Mouse (Mus musculus) right cerebral cortex, postnatal 4 days (tissue): Measurements from ENCODE around the gene Tmem240.
A peak's percentile ranks its signal among the peaks of the same experiment; 100 is the strongest.
"Not testable (repeated sequence)": the region's sequence is repeated elsewhere in the genome, so short reads cannot be mapped to it uniquely, and the experiment has no call there.

Source experiments
- DNase-seq: peaks from one replicate; pipeline ENCODE4 v3.0.0-alpha.2; 2022

The Tmem240 gene

DNA sequence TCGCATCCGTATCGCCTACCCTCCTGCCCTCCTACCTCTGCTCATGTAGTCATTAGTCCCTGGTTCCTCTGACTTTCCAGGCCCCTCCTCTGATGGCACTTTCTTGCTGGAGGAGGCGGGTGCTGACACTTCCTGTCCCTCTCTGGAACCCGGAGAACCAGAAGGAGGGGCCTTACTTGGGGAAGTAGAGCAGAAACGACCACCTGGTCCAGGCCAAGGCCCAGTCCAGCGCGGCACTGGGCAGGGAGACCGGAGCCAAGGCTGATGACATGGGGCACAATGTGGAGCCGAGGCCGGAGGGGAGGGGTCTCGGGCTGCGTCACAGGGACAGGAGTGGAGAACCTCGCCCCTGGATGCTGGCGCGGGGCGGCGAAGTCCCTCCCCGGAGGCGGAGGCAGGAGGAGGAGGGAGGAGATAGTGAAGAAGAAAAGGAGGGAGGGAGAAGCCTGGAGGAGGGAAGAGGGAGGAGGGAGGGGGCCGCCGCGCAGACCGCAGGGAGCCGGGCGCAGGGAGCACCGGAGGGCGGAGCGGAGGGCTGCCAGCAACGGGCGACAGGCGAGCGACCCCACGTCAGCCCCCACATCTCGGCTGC lies at the start of gene Tmem240:
Gene Tmem240, plus strand, starts transcription at position 451 of the 592 bp plus-strand sequence.
- DNase-seq: peak; percentile 82

DNA sequence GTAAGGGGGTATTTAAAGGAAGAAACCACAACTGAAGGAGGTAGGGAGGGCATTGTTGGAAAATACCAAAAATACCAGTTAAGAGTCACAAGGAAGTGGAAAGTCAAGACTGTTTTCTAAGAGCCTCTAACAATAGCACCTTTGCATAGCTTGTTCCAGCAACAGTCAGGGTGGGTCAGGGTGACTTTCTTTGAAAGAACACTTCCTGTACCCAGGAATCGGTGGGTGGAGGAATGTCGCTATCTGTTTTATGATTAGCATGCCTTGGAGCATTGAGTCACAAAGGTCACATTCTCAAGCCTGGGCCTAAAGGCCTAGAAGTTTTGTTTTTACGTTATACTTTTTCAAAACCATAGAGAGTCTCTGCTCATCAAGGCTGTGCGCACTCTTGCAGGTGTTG lies 46.8 kb upstream of the Tmem240 start:
- DNase-seq: not testable (repeated sequence)

DNA sequence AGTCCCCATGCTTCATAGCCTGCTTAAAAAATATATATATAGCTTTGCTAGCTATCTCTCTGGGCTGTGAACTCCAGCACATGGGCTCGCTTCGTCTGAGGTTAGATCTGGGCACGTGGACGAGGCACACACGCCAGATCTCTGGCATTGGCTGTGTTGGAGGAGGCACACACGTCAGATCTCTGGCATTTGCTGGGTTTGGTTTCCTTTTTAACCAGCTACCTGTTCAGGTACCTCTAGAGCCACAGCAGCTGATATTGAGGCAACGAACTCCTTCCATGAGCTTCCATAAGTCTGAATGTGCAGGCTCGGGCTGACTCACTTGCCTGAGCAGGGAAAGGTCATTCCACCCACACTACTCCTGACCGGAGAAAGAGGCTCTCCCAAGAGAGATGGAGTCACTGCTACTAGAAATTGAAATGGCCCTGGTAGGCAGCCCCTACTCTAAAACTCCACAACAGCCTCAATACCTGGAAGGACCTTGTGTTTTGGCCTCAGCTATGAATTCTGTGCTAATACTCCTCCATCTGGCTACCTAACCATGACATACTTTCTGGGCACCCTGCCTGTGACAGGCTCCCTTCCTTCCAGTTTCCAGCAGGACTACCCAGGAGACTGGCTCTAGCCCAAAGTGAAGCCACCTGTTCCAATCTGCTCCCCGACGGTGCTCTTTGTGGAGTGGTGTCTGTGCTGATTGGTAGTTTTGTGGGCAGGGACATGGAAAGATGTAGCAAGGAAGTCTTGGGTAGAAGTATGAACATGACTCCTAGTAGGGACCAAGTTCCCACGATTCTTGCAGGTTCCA lies 43.8 kb upstream of the Tmem240 start:
- no peak for DNase-seq

DNA sequence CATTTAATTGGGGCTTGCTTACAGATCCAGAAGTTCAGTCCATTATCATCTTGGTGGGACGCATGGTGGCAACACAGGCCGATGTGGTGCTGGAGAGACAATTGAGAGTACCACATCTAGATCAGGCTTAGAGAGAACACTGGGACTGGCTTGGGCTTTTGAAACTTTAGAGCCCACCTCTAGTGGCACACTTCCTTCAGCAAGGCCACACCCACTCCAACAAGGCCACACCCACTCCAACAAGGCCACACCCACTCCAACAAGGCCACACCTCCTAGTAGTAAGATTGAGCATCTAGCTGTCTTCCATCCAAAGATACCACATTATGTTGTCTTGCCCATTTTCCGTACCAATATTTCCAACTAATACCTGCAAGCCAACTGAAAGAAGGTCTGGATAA lies 42.2 kb upstream of the Tmem240 start:
- DNase-seq: no peak

DNA sequence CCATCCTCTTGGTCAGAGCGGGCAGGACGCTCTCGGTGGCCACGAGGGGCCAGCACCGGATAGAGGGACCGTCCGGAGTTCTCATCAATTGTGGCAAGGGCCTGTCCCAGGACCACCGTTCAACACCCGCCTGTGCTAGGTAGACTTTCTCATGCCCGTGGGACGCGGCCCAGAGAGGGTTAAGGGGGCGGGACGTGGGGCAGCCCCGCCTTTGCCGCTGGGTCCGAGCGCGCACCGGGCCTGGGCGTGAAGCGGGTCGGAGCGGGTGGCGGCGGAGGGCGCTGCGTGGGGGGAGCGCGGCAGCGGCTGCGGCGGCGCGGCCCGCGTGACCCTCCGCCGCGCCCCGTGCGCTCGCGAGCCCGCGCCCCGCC lies 40.5 kb upstream of the Tmem240 start, which contains the start of gene Fndc10:
Gene Fndc10, plus strand, starts transcription at position 232 of the 371 bp plus-strand sequence.
- peak; percentile 77 for DNase-seq

DNA sequence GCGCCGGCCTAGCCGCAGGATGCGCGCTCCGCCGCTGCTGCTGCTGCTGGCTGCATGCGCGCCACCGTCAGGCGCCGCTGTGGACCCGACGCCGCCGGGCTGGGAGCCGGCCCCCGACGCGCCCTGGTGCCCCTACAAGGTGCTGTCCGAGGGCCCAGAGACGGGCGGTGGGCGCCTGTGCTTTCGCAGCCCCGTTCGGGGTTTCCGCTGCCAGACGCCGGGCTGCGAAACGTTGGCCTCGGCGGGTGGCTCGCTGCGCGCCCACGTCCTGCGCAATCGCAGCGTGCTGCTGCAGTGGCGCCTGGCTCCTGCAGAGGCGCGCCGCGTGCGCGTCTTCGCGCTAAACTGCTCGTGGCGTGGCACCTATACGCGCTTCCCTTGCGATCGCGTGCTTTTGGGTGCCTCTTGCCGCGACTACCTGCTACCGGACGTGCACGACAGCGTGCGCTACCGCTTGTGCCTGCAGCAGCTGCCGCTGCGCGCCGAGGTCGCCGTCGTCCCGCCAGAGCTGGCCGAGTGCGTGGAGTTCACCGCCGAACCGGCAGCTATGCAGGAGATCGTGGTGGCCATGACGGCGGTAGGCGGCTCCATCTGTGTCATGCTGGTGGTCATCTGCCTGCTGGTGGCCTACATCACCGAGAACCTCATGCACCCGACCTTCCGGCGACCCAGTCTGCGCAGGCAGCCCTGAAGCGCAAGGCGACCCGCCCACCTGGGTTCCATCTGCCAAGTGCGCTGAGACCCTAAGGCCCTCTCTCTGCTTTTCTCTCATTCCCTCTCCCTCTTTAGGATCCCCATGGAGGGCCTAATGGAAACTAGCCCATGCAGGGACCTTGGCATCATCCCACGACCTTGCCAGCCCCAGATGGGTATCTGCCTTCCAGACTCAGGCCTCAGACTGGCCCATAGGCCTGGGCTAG lies 39.9 kb upstream of the Tmem240 start:
- DNase-seq: peak; percentile 77

DNA sequence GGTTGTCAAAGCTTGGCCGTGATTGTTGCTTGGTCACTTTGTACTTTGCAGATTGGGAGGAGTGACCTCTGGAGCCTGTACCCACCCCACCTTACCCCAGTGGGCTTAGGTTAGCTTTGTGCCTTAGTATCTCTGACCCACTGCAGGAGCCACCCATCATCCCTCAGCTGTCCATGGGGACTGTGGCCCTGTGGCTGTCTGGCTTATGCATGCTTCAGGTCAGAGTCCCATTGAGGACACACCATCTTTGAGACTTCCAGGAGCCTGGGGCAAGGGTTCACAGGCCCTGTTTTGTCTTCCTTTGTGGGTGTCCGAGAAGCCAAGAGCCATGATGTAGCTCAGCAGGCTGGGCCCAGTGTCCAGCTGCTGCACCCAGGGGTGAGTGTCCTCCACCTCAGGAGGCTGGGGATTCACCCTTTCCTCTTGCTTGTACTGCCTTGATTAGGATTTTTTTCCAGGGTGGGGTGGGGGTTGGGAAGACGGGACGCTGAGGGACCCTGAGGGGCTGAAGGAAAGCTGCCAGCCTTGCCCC lies 39.0 kb upstream of the Tmem240 start:
- DNase-seq: no peak

DNA sequence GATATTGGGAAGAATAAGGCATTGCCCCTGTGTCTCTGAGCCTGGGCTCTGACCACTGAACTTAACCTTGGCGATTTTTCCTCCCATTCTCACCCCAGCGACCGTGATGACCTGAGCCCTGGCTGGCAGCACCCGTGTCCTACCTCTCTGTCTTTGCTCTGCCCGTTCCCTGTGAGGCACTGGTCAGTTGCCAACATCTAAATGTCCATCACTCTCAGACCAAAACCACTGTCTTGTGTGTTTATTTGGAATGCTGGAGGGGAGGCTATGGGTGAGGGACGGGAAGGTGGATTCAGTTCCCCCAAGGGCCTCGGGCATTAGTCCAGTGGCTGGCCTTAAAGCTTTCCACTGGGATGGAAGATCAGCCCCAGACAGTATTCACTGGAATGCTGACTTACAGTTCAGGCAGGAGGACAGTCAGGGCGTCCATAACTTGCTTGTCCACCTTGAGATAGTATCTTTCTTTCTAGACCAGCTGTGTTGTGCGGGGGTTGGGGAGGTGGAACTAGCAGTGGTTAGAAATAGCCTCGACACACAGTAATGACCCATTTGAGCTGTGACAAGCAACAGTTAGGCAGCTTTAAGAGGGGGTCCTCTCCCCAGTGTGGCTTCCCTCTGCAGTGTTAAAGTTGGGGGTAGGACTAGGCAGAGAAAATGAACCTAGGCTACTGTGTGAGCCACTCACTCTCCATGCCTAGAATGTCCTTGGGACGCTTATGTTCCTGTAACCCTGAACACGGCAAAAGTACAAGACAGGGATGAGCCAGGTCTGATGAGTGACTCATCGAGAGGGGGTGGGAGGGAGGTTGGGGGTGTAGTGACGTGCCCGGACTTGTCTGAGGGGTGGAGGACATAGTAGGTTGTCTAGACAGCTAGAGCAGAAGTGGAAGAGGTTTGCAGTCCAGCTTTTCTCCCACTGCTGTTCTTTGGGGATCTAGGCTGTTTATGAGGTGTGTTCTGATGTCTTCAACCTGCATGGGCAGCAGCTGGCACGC lies 38.0 kb upstream of the Tmem240 start:
- no peak for DNase-seq

DNA sequence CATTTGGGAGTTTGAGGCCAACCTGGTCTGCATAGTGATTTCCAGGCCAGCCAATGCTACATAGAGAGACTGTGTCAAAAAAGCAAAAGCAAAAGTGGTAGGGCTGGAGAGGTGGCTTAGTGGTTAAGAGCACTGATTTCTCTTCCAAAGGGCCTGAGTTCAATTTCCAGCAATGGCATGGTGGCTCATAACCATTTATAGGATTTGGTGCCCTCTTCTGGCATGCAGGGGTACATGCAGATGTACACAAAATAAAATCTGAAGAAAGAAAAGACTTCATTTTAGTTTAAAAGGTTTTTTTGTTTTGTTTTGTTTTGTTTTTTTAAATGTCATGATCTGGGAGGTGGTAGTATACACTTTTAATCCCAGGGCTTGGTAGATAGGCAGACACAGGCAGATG lies 34.2 kb upstream of the Tmem240 start:
- no peak for DNase-seq

DNA sequence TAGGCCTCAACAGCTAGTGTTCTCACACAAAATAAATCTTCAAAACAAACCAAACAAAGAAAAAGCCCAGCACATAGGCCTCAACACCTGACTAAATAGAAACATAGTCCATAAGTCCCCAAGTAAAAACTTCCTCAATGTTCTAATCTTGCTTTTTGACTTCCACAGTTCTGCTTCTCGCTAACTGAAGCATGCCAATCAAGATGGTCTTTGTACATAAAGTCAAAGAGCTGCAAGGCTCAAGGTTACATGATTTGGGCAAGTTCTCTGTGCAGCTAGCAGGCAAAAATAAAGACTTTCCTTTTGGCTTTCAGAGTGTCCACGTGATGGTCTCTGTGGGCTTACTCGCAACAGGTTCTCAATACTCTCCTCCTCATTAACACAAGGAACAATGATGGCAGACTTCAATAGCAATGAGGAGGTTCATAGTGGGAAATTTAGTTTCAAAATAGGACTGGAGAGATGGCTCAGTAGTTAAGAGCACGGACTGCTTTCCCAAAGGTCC lies 31.1 kb upstream of the Tmem240 start:
- no peak for DNase-seq

DNA sequence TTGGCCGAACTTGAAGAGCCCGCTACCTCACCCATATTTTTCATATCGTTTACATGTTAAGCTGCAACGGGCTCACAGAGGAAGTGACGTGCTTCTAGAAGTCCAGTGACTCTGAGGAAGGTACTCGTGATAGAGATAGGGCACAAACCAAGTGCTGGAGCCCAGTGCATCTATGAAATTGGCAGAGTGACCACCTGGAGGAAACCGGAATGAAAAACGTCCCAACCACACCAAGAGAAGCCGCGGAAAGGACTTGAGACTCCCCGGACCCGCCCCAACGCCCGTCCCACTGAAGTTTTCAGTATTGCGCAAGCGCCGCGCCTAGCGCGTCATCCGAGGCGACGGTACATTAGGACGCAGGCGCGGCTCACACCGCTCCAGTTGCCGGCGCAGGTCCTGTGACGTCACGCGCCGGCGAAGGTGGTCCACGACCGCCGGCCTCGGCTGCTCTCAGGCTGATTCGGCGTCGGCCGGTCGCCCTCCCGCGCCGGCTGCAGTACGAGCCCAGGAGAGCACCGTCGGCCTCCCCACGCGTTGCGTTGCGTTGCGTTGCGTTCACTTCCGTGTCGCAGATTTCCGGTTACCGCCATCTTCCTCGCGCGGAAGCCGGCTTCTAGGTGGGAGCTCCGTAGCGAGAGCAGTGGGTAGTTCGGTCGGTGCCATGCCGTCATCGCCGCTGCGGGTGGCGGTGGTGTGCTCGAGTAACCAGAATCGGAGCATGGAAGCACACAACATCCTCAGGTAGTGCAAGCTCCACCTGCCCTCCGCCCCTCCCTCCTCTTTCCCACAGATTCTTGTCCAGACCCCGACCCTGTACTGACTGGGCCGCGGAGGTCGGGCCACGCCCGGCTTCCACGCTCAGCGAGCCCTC lies 29.6 kb upstream of the Tmem240 start, which contains the start of gene Ssu72:
Gene Ssu72, plus strand, starts transcription at position 80 of the 871 bp plus-strand sequence.
- peak; percentile 95 for DNase-seq

DNA sequence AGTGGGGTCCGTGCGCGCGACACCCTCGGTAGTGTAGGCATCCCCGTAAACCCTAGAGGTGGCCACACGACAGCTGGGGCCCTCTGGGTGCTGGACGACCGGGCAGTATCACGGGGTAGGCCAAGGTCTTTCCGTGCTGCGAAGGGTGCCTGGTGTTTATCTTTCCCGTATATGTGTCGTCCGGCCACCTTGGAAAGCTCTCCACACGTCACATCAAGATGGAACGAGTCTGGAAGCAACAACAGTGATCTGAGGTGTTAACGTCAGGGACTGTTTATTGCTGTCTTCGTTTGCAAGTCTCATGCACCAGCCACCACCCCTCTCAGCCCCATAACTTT lies 29.0 kb upstream of the Tmem240 start:
- DNase-seq: no peak

DNA sequence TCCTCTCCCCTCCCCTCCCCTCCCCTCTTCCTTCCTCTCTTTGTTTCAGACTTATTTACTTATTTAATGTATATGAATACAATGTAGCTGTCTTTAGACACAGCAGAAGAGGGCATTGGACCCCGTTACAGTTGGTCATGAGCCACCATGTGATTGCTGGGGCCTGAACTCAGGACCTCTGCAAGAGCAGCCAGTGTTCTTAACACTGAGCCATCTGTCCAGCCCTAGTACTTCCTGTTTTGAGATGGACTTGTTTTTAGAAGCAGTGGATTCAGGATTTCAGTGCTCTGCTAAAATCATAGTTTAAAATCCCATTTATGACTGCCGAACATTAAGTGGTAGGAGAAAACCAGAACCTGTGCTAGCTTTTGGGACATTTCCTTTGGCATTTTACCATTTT lies 26.0 kb upstream of the Tmem240 start:
- no peak for DNase-seq

DNA sequence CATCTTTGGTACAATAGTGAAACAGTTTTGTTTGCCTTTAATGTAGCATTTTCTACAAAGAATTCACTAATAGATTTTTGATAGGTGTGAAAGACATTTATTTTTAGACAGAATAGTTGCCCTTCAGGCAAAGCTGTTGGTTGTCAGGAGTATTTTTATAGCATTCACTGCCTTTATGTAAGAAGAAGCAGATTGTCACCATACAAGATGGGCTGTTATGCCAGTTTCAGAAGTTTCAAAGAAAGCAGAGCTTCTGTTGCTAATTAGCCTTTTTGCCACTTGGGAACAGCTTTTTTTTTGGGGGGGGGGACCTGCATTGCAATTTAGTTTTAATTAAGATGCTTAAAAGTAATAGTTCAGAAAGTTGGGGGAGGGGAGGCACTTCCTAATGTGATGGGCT lies 25.6 kb upstream of the Tmem240 start:
- no peak for DNase-seq

DNA sequence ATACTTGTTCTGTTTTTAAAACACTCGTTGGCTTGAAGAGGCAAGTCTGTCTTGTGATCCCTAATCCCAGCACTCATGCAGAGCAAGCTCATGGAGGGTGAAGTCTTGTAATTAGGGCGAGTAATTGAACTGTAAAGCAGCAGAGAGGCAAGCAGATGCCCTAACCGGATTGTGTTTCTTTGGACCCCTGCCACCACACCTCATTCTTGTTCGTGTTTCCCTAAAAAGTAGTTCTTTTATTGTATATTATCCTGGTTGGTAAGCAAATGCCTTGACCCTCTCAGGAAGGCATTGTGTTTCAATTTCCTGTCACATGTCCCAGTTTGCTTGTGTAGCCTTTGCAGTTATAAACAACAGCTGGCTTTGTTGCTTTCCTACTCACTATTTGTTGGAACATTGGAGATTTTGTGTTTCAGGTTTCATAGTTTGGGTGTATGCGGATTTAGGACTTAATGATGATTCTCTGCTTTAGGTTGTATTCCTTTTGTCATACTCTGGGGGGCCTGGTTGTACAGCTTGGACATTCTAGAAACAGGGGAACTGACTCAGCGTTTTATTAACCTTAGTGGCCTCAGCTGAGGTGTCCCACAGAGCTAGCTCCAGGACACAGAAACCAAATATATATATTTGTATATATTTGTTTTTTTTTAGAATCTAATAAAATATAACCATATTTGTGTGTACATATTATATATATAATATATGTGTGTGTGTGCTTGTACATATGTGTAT lies 23.9 kb upstream of the Tmem240 start:
- DNase-seq: no peak

DNA sequence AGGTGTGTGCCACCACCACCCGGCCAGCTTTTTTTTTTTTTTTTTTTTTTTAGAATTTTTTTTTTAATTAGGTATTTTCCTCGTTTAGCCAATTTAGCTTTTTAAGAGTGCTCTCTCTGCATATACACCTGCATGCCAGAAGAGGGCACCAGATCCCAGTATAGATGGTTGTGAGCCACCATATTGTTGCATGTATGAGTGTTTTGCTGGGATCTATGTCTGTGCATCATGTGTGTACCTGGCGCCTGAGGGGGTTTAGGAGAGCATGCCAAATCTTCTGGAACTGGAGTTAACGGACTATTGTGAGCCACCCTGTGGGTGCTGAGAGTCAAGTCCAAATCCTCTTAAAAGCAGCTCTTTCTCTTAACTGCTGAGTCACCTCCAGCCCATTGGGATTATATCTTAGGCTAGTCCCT lies 12.9 kb upstream of the Tmem240 start:
- no peak for DNase-seq

DNA sequence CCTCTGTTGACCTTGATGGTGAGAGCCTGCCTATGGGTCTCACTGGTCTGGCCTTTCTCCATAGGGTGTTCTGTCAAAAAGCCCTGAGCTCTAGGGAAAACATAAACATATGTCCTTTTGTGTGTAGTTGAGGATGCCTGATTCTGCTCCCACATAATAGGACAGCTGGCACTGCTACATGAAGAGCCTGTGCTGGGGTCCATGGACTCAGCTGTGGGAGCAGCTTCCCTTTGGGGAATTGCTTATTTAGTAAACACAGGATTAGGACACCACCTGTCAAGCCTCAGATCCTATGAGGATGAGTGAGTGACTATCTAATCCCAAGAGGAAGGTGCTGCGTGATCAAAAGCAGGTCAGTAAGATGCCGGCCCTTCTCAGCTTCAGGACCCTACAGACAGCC lies 6.6 kb upstream of the Tmem240 start:
- no peak for DNase-seq

DNA sequence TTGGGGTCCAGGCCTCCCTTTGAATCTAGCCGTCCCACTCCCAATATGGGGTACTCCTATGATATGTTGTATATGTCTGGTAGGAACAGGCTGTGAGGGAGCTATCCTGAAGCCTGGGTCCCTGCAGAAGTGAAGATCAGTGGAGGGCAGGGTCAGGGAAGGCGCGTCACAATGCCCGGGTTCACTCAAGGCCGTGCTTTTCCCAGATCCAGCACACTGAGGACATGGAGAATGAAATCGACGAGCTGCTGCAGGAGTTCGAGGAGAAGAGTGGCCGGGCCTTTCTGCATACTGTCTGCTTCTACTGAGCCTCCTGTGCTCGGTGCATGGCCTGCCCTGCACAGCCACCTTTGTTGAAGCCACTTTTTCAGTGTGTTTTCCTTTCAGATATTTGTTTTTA lies 1.3 kb upstream of the Tmem240 start:
- DNase-seq: no peak

DNA sequence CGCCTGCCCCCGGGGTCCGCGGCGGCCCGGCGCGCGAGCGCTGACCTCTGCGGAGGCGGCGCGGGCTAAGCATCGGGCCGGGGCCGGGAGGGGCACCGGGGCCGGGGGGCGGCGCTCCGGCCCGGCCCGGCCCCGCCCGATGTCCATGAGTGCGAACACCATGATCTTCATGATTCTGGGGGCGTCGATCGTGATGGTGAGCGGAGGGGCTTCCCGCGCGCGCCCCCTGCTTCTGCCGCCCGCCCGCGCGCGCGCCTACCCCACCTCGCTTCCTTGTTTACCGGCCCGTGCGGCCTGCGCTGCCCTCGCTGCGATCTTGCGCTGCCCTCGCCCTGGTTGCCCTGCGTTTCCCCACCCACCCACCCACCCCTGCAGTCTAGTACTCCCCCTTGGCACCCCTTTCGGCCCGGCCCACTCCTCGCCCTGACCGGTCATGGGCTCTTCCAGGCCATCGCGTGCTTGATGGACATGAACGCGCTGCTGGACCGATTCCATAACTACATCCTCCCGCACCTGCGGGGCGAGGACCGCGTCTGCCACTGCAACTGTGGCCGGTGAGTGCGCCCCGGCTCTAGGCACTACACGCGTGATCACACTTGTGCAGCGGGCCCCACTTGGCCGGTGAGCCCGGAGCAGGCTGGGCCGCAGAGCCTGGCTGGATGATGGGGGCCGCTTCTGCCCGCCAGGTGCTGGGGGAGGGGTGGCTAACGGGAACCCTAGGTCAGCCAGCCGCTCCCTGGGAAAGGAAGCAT lies 527 bp downstream of the Tmem240 start:
- DNase-seq: peak; percentile 59
